Mouse (Mus musculus): Measurements from ENCODE around the gene Pcf11. TPM values are rescaled to one million over a fixed set of nuclear protein-coding genes. Genes with fewer than 3 reads are reported as not detected.

Gene Pcf11
- polyA plus RNA-seq, 1 experiment from 2014 or later = 19.2 TPM

- H3K27me3 ChIP-seq (replicated peaks; ENCODE audit: control insufficient read depth, insufficient read depth, low read length) = no peaks in the 10 kb centered on the region
- no peak for DNase-seq (ENCODE audit: low spot score)
- no peak overlapping the region for H3K27ac ChIP-seq (ENCODE audit: low read depth, low read length)
- no peaks in the 10 kb centered on the region for H3K4me1 ChIP-seq (replicated peaks; ENCODE audit: control insufficient read depth, insufficient read depth, low read length)
- H3K4me3 ChIP-seq (ENCODE audit: low read depth, low read length) = no peak overlapping the region
- H3K9ac ChIP-seq (ENCODE audit: low read depth, low read length) = no peak overlapping the region
- ATAC-seq (replicated peaks; ENCODE audit: low FRiP score) = no peak
- no peaks in the 10 kb centered on the region for H3K36me3 ChIP-seq (ENCODE audit: control insufficient read depth, insufficient read depth, low read length)
- H3K4me2 ChIP-seq = no peak overlapping the region
- WGBS = 43% methylated on average over 2 of the region's 2 CpGs
- no peaks in the 10 kb centered on the region for H3K9me3 ChIP-seq (ENCODE audit: control insufficient read depth, low read length)
Measured at GRCm38 (mm10) chr7:92624488-92624887, 45.2 kb downstream of the Pcf11 start.

- 84% methylated on average over 7 of the region's 7 CpGs for WGBS
Measured at GRCm38 (mm10) chr7:92610830-92611229, 58.9 kb downstream of the Pcf11 start.

GRCm38 (mm10) chr7:92604961-92605360 lies 64.8 kb downstream of the Pcf11 start:
- Histone ChIP-seq H3K4me2 (no peak overlapping the region), H3K4me1 (replicated peaks; ENCODE audit: control insufficient read depth, insufficient read depth, low read length) (no peaks in the 10 kb centered on the region), H3K36me3 (ENCODE audit: control insufficient read depth, insufficient read depth, low read length) (no peaks in the 10 kb centered on the region), H3K9me3 (ENCODE audit: control insufficient read depth, low read length) (no peaks in the 10 kb centered on the region), H3K4me3 (ENCODE audit: low read depth, low read length) (no peak overlapping the region), H3K9ac (ENCODE audit: low read depth, low read length) (no peak overlapping the region), H3K27me3 (replicated peaks; ENCODE audit: control insufficient read depth, insufficient read depth, low read length) (no peaks in the 10 kb centered on the region), H3K27ac (ENCODE audit: low read depth, low read length) (no peak overlapping the region)
- DNase-seq (ENCODE audit: low spot score) (no peak), ATAC-seq (replicated peaks; ENCODE audit: low FRiP score) (no peak)
- WGBS = 78% methylated on average over 7 of the region's 7 CpGs

More at GRCm38 (mm10) chr7:92610830-92611229, 58.9 kb downstream of the Pcf11 start:
- Histone ChIP-seq H3K9ac (ENCODE audit: low read depth, low read length) (no peak overlapping the region), H3K4me2 (no peak overlapping the region), H3K9me3 (ENCODE audit: control insufficient read depth, low read length) (no peaks in the 10 kb centered on the region), H3K4me3 (ENCODE audit: low read depth, low read length) (no peak overlapping the region), H3K27me3 (replicated peaks; ENCODE audit: control insufficient read depth, insufficient read depth, low read length) (no peaks in the 10 kb centered on the region), H3K27ac (ENCODE audit: low read depth, low read length) (no peak overlapping the region), H3K4me1 (replicated peaks; ENCODE audit: control insufficient read depth, insufficient read depth, low read length) (no peaks in the 10 kb centered on the region), H3K36me3 (ENCODE audit: control insufficient read depth, insufficient read depth, low read length) (no peaks in the 10 kb centered on the region)
- ATAC-seq (replicated peaks; ENCODE audit: low FRiP score) = no peak
- DNase-seq (ENCODE audit: low spot score) = no peak

Other genes with a start within 250 kb of the Pcf11 start
- 31.2 and 31.7 TPM in 2 replicates for gene Ccdc90b, start 108.8 kb downstream of the Pcf11 start, polyA plus RNA-seq (2014; fragmentation: Nextera tagmentation; extraction: Ambion mirVana)
- 1.3 and 1.7 TPM in 2 replicates for gene Ankrd42, start 32.8 kb downstream of the Pcf11 start, polyA plus RNA-seq (2014; fragmentation: Nextera tagmentation; extraction: Ambion mirVana)
- 4.6 and 6.4 TPM in 2 replicates for gene Rab30, start 71.7 kb upstream of the Pcf11 start, polyA plus RNA-seq (2014; fragmentation: Nextera tagmentation; extraction: Ambion mirVana)
- gene Ddias, start 204.3 kb upstream of the Pcf11 start, polyA plus RNA-seq (2014; fragmentation: Nextera tagmentation; extraction: Ambion mirVana) = 21.2 and 21.9 TPM in 2 replicates
- 30.1 and 33.6 TPM in 2 replicates for gene Prcp, start 204.5 kb upstream of the Pcf11 start, polyA plus RNA-seq (2014; fragmentation: Nextera tagmentation; extraction: Ambion mirVana)

All from liver, embryonic 11.5 days (tissue).